Mouse (Mus musculus): ENCODE measurements at regions not wholly inside any gene's neighbourhood (a gene's known extent, or its start where the extent isn't known, plus 50 kb on each side); places are given as distances from the start of the nearest gene placed in this dataset.

- no peak overlapping the region for H3K27ac ChIP-seq (ENCODE audit: control insufficient read depth, insufficient read depth, low read depth, low read length, poor library complexity)
- H3K4me1 ChIP-seq (ENCODE audit: control insufficient read depth, insufficient read depth, low read length) = no peaks in the 10 kb centered on the region
- no peak overlapping the region for H3K4me3 ChIP-seq (replicated peaks; ENCODE audit: control insufficient read depth, low read depth, low read length)
- WGBS = 77% methylated on average over 5 of the region's 5 CpGs
- TF ChIP-seq POLR2A (IDR thresholded peaks at IDR 0.05; ENCODE audit: borderline replicate concordance, control insufficient read depth, low read depth, low read length) = no peak
- no peak for TF ChIP-seq CTCF (IDR thresholded peaks at IDR 0.05; ENCODE audit: control insufficient read depth, insufficient read depth, low read length)
Measured at GRCm38 (mm10) chrX:11528589-11528988, 201.0 kb downstream of the H2al1j start.

GRCm38 (mm10) chrX:11529221-11529620 lies 201.6 kb downstream of the H2al1j start:
- H3K4me1 ChIP-seq (ENCODE audit: control insufficient read depth, insufficient read depth, low read length) = no peaks in the 10 kb centered on the region
- WGBS = 73% methylated on average over 3 of the region's 3 CpGs
- no peak overlapping the region for H3K4me3 ChIP-seq (replicated peaks; ENCODE audit: control insufficient read depth, low read depth, low read length)
- no peak overlapping the region for H3K27ac ChIP-seq (ENCODE audit: control insufficient read depth, insufficient read depth, low read depth, low read length, poor library complexity)
- TF ChIP-seq POLR2A (IDR thresholded peaks at IDR 0.05; ENCODE audit: borderline replicate concordance, control insufficient read depth, low read depth, low read length) = no peak
- no peak for TF ChIP-seq CTCF (IDR thresholded peaks at IDR 0.05; ENCODE audit: control insufficient read depth, insufficient read depth, low read length)

GRCm38 (mm10) chrX:11532817-11533216 lies 205.2 kb downstream of the H2al1j start:
- 75% methylated on average over 4 of the region's 4 CpGs for WGBS
- Histone ChIP-seq H3K4me3 (replicated peaks; ENCODE audit: control insufficient read depth, low read depth, low read length) (no peak overlapping the region), H3K4me1 (ENCODE audit: control insufficient read depth, insufficient read depth, low read length) (no peaks in the 10 kb centered on the region), H3K27ac (ENCODE audit: control insufficient read depth, insufficient read depth, low read depth, low read length, poor library complexity) (no peak overlapping the region)
- TF ChIP-seq CTCF (IDR thresholded peaks at IDR 0.05; ENCODE audit: control insufficient read depth, insufficient read depth, low read length) (no peak), POLR2A (IDR thresholded peaks at IDR 0.05; ENCODE audit: borderline replicate concordance, control insufficient read depth, low read depth, low read length) (no peak)

GRCm38 (mm10) chrX:11533871-11534270 lies 206.2 kb downstream of the H2al1j start:
- Histone ChIP-seq H3K27ac (ENCODE audit: control insufficient read depth, insufficient read depth, low read depth, low read length, poor library complexity) (no peak overlapping the region), H3K4me1 (ENCODE audit: control insufficient read depth, insufficient read depth, low read length) (no peaks in the 10 kb centered on the region), H3K4me3 (replicated peaks; ENCODE audit: control insufficient read depth, low read depth, low read length) (no peak overlapping the region)
- 75% methylated on average over 8 of the region's 8 CpGs for WGBS
- TF ChIP-seq POLR2A (IDR thresholded peaks at IDR 0.05; ENCODE audit: borderline replicate concordance, control insufficient read depth, low read depth, low read length) = no peak
- no peak for TF ChIP-seq CTCF (IDR thresholded peaks at IDR 0.05; ENCODE audit: control insufficient read depth, insufficient read depth, low read length)

DNA sequence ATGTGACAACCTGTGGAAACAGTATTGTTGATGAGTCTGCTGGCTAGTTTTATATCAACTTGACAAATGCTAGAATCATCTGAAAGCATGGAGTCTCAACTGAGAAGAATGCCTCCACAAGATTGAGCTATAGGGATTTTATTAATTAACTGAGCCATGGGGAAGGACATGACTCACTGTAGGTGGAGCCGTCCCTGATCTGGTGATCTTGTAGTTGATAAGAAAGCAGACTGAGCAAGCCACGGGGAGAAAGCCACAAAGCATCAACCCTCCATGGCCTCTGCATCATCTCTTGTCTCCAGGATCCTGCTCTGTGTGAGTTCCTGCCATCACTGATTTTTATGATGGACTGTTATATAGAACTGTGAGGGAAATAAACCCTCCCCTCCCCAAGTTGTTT lies 213.4 kb downstream of the H2al1j start:
- H3K4me3 ChIP-seq (replicated peaks; ENCODE audit: control insufficient read depth, low read depth, low read length) = no peak overlapping the region
- H3K4me1 ChIP-seq (ENCODE audit: control insufficient read depth, insufficient read depth, low read length) = no peaks in the 10 kb centered on the region
- H3K27ac ChIP-seq (ENCODE audit: control insufficient read depth, insufficient read depth, low read depth, low read length, poor library complexity) = no peak overlapping the region
- 30% methylated on average over 2 of the region's 2 CpGs for WGBS
- TF ChIP-seq POLR2A (IDR thresholded peaks at IDR 0.05; ENCODE audit: borderline replicate concordance, control insufficient read depth, low read depth, low read length) = no peak
- TF ChIP-seq CTCF (IDR thresholded peaks at IDR 0.05; ENCODE audit: control insufficient read depth, insufficient read depth, low read length) = no peak

DNA sequence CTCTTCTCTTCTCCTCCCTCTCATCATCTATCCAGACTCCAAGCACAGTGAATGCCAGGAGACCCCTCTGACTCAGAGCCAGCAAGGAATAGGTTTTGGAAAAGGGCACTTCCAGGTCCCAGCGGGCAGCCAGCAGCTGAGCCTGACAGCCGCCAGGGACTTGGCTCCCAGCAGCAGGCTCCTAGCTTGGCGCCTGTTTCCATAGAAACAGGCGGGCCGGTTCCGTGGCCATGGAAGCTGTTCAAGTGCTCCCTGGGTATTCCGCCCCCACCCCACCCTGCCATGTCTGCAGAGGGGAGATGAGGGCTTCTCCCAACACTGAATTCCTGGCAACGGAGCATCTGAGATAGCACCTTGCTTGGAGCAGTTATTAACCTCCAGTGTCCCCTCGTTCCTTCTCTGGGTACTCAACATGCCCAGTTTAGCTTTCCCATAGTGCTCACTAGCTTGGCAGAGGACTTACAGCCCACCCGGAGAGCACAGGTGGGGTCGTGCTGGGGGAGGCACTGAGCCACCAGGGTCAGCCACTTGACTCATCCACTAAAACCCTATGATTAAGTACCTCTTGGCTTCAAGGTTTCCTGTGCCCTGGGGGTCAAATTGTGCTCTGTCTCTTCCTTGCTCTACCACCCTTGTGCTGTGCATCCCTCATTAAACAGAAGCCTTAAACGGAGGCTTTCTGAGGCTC lies 222.7 kb downstream of the H2al1j start:
- Histone ChIP-seq H3K4me1 (ENCODE audit: control insufficient read depth, insufficient read depth, low read length) (no peaks in the 10 kb centered on the region), H3K4me3 (replicated peaks; ENCODE audit: control insufficient read depth, low read depth, low read length) (no peak overlapping the region), H3K27ac (ENCODE audit: control insufficient read depth, insufficient read depth, low read depth, low read length, poor library complexity) (no peak overlapping the region)
- TF ChIP-seq CTCF (IDR thresholded peaks at IDR 0.05; ENCODE audit: control insufficient read depth, insufficient read depth, low read length) (no peak), POLR2A (IDR thresholded peaks at IDR 0.05; ENCODE audit: borderline replicate concordance, control insufficient read depth, low read depth, low read length) (no peak)
- 59% methylated on average over 12 of the region's 12 CpGs for WGBS

DNA sequence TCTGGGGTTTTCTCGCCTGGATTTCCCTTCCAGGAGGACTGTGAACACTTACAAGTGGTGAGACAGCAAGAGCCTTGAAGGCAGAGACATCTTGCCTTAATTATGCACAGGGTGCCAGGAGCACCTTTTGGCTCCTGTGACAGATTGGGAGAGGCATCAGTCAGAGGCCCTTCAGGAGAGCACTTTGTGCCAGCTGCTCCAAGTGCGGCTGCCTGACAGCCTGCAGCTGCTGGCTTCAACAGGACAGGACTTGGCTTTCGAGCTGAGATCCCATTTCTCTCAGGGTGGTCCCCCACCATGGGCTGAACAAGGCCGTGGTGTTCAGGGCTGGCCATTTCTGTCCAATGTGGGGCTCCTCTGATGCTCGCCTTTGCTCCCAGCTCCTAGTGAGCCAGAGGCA lies 224.6 kb downstream of the H2al1j start:
- WGBS = 80% methylated on average over 5 of the region's 5 CpGs
- Histone ChIP-seq H3K4me3 (replicated peaks; ENCODE audit: control insufficient read depth, low read depth, low read length) (no peak overlapping the region), H3K27ac (ENCODE audit: control insufficient read depth, insufficient read depth, low read depth, low read length, poor library complexity) (no peak overlapping the region), H3K4me1 (ENCODE audit: control insufficient read depth, insufficient read depth, low read length) (no peaks in the 10 kb centered on the region)
- no peak for TF ChIP-seq CTCF (IDR thresholded peaks at IDR 0.05; ENCODE audit: control insufficient read depth, insufficient read depth, low read length)
- TF ChIP-seq POLR2A (IDR thresholded peaks at IDR 0.05; ENCODE audit: borderline replicate concordance, control insufficient read depth, low read depth, low read length) = no peak

- 66% methylated on average over 7 of the region's 7 CpGs for WGBS
- Histone ChIP-seq H3K4me3 (replicated peaks; ENCODE audit: control insufficient read depth, low read depth, low read length) (no peak overlapping the region), H3K4me1 (ENCODE audit: control insufficient read depth, insufficient read depth, low read length) (no peaks in the 10 kb centered on the region), H3K27ac (ENCODE audit: control insufficient read depth, insufficient read depth, low read depth, low read length, poor library complexity) (no peak overlapping the region)
- TF ChIP-seq POLR2A (IDR thresholded peaks at IDR 0.05; ENCODE audit: borderline replicate concordance, control insufficient read depth, low read depth, low read length) (no peak), CTCF (IDR thresholded peaks at IDR 0.05; ENCODE audit: control insufficient read depth, insufficient read depth, low read length) (no peak)
Measured at GRCm38 (mm10) chrX:11555035-11555570, 227.5 kb downstream of the H2al1j start.
